Mouse (Mus musculus) neural tube, embryonic 11.5 days (tissue): Measurements from ENCODE around the gene Ucma. TPM values are rescaled to one million over a fixed set of nuclear protein-coding genes. Genes with fewer than 3 reads are reported as not detected.

Experiments used
- ATAC-seq: fragments of 200-750 bp; cut with Nextera tagmentation; 2 replicates; pipeline ENCODE4 v1.8.0; 2017; ENCODE audit warnings: moderate number of reproducible peaks, mild to moderate bottlenecking, moderate TSS enrichment, moderate library complexity; ENCODE audit not compliant: insufficient read depth, low FRiP score, low TSS enrichment
- DNase-seq: peaks from one replicate; pipeline ENCODE4 v3.0.0-alpha.2; 2015; ENCODE audit warnings: low spot score
- H3K27ac ChIP-seq: fragments of 300-500 bp; sonication (generic); 2 replicates; pipeline ENCODE4 v1.5.1; 2014; ENCODE audit warnings: low read depth, mild to moderate bottlenecking, low read length
- H3K27me3 ChIP-seq: fragments of 300-500 bp; sonication (generic); 2 replicates; pipeline ENCODE4 v1.6.1; 2014; ENCODE audit warnings: mild to moderate bottlenecking, low read length, mixed read lengths; ENCODE audit not compliant: control insufficient read depth, insufficient read depth
- H3K36me3 ChIP-seq: fragments of 300-500 bp; sonication (generic); 2 replicates; pipeline ENCODE4 v1.6.1; 2014; ENCODE audit warnings: mild to moderate bottlenecking, low read length, moderate library complexity, mixed read lengths; ENCODE audit not compliant: control insufficient read depth, insufficient read depth
- H3K4me1 ChIP-seq: fragments of 300-500 bp; sonication (generic); 2 replicates; pipeline ENCODE4 v1.6.1; 2014; ENCODE audit warnings: low read length, mixed read lengths; ENCODE audit not compliant: control insufficient read depth, insufficient read depth
- H3K4me2 ChIP-seq: fragments of 300-500 bp; sonication (generic); 2 replicates; pipeline ENCODE4 v1.6.1; 2014; ENCODE audit warnings: low read depth, mild to moderate bottlenecking, moderate library complexity
- H3K4me3 ChIP-seq: fragments of 300-500 bp; sonication (generic); 2 replicates; pipeline ENCODE4 v1.5.1; 2014; ENCODE audit warnings: low read depth, low read length
- H3K9ac ChIP-seq: fragments of 300-500 bp; sonication (generic); 2 replicates; pipeline ENCODE4 v1.6.1; 2014; ENCODE audit warnings: mild to moderate bottlenecking, low read length
- H3K9me3 ChIP-seq: fragments of 300-500 bp; sonication (generic); 2 replicates; pipeline ENCODE4 v1.6.1; 2016; ENCODE audit warnings: low read length; ENCODE audit not compliant: control insufficient read depth
- WGBS: fragments of 180-500 bp; shearing (Covaris S2); extraction: QIAGEN DNeasy Blood & Tissue Kit; methylation state at CpG from one replicate; pipeline ENCODE4 v1.1.7; 2014; 5-methylcytosine and 5-hydroxymethylcytosine counted together
- polyA plus RNA-seq: library from polyadenylated mRNA; unstranded; fragments of >200 nt; fragmentation: Nextera tagmentation; extraction: Ambion mirVana; gene quantifications from 2 replicates; pipeline ENCODE4 v1.2.1, GENCODE M21; 2014

Ucma gene
- polyA plus RNA-seq, 1 experiment from 2014 or later = 0.42 TPM

DNA sequence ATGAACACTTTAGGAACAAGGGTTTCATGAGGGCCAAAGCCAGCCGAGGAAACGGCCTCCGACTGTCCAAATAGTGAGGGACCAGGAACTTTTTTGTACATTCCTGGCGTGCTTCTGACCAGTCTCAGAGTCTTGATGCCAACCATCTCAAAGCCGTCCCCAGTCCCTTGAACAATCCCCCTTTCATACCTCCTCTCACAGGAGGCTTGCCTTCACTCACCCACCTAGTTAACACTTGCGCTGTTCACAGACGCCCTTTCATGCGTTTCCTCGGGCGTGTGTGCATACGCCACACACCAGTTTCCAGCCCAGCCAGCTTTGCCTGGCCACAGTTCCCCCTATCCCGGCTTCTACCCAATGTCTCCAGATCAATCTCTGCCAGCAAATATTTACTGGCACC lies 17.9 kb upstream of the Ucma start:
- no peak overlapping the region for H3K4me3 ChIP-seq
- H3K9me3 ChIP-seq = no peaks in the 10 kb centered on the region
- ATAC-seq = no peak
- H3K4me2 ChIP-seq = no peak overlapping the region
- no peak overlapping the region for H3K9ac ChIP-seq
- DNase-seq = no peak
- H3K36me3 ChIP-seq = no peaks in the 10 kb centered on the region
- 89% methylated on average over 12 of the region's 12 CpGs for WGBS
- H3K27ac ChIP-seq = no peak overlapping the region
- H3K27me3 ChIP-seq = no peaks in the 10 kb centered on the region
- no peaks in the 10 kb centered on the region for H3K4me1 ChIP-seq

DNA sequence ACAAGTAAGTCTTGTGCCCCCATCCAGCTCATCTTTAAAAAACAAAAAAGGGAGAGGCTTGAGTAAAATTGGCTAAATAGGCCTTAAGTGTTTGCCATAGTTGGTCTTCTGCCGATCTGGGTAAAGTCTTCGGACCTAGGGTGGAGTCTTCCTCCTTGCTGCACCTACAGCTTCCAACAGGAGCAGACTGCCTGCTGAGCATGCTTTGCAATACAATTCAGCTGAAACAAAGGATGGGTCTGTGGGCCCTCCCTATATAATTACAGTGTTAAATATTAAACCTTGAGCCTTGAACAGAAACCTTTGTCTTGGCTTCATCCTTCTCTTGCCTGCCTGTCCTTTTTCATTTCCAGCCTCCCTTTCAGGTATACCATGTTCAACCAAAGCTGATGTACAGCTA lies 8.1 kb upstream of the Ucma start:
- no peak for DNase-seq

DNA sequence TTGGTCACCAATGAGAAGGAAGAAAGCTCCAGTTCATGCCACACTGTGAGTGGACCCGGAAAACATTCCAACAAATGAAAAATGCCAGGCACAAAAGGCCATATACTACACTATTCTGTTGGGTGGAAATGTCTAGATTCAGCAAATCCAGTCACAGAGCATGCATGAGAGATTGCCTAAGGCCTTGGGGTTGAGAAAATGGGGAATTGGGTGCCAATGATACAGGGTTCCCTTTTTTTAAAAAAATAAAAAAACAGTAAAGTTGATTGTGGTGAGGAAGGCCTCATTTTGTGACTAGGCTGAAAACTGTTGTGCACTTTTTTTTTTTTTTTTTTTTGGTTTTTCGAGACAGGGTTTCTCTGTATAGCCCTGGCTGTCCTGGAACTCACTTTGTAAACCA lies 6.8 kb upstream of the Ucma start:
- H3K4me2 ChIP-seq = no peak overlapping the region
- WGBS = 97% methylated on average over 1 of the region's 2 CpGs
- no peak overlapping the region for H3K27ac ChIP-seq
- H3K4me3 ChIP-seq = no peak overlapping the region
- no peak for DNase-seq
- no peaks in the 10 kb centered on the region for H3K36me3 ChIP-seq
- H3K4me1 ChIP-seq = no peaks in the 10 kb centered on the region
- H3K27me3 ChIP-seq = no peaks in the 10 kb centered on the region
- no peak overlapping the region for H3K9ac ChIP-seq
- H3K9me3 ChIP-seq = no peaks in the 10 kb centered on the region
- ATAC-seq = no peak

More for the DNA sequence above, 8.1 kb upstream of the Ucma start:
- no peaks in the 10 kb centered on the region for H3K27me3 ChIP-seq
- H3K36me3 ChIP-seq = no peaks in the 10 kb centered on the region
- H3K4me1 ChIP-seq = no peaks in the 10 kb centered on the region
- no peak overlapping the region for H3K4me2 ChIP-seq
- H3K27ac ChIP-seq = no peak overlapping the region
- WGBS = 94% methylated on average over 2 of the region's 2 CpGs
- H3K9me3 ChIP-seq = no peaks in the 10 kb centered on the region
- ATAC-seq = no peak
- no peak overlapping the region for H3K9ac ChIP-seq
- no peak overlapping the region for H3K4me3 ChIP-seq

DNA sequence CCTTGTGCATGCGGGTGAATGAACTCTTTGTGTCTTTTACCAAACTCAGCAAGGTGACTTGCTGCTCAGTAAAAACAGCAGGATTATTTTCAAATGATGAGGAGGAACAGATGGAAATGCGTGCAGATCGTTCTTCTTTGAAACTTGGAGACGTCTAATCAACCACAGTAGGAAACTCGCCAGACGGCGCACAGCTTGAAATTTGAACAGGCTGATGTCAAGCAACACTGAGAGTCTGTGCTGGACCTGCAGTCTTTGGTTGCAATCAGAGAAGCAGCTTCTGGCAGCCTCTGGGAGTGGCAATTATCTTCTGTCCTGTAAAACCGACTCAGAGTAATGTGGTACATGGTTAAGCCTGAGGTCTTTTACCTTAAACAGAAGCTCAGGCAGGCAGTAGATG lies 2.2 kb downstream of the Ucma start:
- WGBS = 41% methylated on average over 8 of the region's 8 CpGs
- Histone ChIP-seq H3K27ac (no peak overlapping the region), H3K36me3 (no peaks in the 10 kb centered on the region), H3K27me3 (no peaks in the 10 kb centered on the region), H3K9me3 (no peaks in the 10 kb centered on the region), H3K4me2 (no peak overlapping the region), H3K9ac (no peak overlapping the region), H3K4me1 (0 out of 2 replicates have a peak, but pooled peaks cover 3% of the 10 kb centered on the region), H3K4me3 (no peak overlapping the region)
- DNase-seq = no peak
- no peak for ATAC-seq

DNA sequence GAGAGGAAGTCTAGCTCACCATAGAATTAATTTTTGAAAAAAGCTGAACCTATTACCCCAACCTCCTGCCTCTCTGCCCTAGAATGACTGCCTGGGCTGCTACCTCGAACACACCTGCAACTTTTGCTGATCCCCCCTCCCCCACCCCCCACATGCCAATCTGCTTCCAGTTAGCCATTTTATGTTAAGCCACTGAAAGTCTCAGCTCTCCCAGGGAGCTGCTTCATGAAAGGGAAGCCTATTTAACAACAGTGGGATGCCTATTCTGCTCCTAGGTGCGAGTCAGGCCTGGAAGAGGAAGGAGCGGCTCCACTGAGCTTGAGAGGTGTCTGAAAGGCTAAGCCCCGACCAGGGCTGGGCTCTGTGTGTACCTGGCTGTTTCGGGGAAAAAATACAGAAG lies 8.1 kb downstream of the Ucma start:
- Histone ChIP-seq H3K9ac (no peak overlapping the region), H3K27ac (no peak overlapping the region), H3K4me2 (no peak overlapping the region), H3K9me3 (no peaks in the 10 kb centered on the region), H3K36me3 (no peaks in the 10 kb centered on the region), H3K4me3 (no peak overlapping the region), H3K27me3 (no peaks in the 10 kb centered on the region), H3K4me1 (no peaks in the 10 kb centered on the region)
- ATAC-seq (no peak), DNase-seq (no peak)
- WGBS = 29% methylated on average over 5 of the region's 5 CpGs

DNA sequence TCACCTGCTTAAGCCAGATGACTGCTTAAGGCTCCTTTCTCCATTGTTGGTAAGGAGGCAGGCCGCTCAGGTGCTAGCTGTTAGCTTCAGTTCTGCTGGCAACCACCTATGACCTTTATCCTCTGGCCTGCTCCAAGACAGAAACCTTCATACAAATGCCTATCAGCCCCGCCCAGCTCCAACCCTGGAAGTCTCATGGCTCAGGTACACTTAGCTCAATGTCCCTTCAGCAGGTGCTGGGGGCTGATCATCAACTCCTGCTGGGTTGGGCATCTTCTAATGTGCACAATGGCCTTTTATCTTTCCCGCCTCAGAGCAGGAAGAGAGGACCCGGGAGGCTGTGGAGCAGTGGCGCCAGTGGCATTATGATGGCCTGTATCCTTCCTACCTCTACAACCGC lies 9.1 kb downstream of the Ucma start:
- no peak overlapping the region for H3K9ac ChIP-seq
- WGBS = 82% methylated on average over 6 of the region's 6 CpGs

DNA sequence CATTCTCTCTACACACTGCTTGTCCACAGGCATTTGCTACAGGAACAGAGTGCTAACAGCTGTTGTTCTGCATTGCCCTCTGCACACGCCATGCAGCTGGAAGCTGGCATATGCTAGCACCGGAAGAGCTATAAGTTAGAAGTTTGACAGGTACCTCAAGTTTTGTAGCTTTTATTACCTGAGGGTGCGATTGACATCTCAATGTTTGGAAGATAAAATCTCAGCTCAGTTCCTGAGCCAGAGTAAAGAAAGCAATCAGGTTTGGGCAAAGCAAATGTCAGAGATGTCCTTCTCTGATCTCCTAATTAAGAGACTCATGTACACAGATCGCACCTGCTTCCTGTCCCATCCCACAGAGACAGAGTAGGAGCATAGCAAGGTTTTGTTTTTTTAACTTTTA lies 10.9 kb downstream of the Ucma start:
- Histone ChIP-seq H3K36me3 (peaks cover 2% of the 10 kb centered on the region), H3K4me2 (no peak overlapping the region), H3K4me1 (no peaks in the 10 kb centered on the region), H3K27ac (no peak overlapping the region), H3K9ac (no peak overlapping the region), H3K9me3 (no peaks in the 10 kb centered on the region), H3K4me3 (no peak overlapping the region), H3K27me3 (no peaks in the 10 kb centered on the region)
- no peak for DNase-seq
- no peak for ATAC-seq
- WGBS = 81% methylated on average over 4 of the region's 4 CpGs

More for the DNA sequence above, 9.1 kb downstream of the Ucma start:
- Histone ChIP-seq H3K4me1 (no peaks in the 10 kb centered on the region), H3K4me3 (no peak overlapping the region), H3K9me3 (no peaks in the 10 kb centered on the region), H3K4me2 (no peak overlapping the region), H3K27ac (no peak overlapping the region), H3K36me3 (no peaks in the 10 kb centered on the region), H3K27me3 (no peaks in the 10 kb centered on the region)
- ATAC-seq = no peak
- no peak for DNase-seq

DNA sequence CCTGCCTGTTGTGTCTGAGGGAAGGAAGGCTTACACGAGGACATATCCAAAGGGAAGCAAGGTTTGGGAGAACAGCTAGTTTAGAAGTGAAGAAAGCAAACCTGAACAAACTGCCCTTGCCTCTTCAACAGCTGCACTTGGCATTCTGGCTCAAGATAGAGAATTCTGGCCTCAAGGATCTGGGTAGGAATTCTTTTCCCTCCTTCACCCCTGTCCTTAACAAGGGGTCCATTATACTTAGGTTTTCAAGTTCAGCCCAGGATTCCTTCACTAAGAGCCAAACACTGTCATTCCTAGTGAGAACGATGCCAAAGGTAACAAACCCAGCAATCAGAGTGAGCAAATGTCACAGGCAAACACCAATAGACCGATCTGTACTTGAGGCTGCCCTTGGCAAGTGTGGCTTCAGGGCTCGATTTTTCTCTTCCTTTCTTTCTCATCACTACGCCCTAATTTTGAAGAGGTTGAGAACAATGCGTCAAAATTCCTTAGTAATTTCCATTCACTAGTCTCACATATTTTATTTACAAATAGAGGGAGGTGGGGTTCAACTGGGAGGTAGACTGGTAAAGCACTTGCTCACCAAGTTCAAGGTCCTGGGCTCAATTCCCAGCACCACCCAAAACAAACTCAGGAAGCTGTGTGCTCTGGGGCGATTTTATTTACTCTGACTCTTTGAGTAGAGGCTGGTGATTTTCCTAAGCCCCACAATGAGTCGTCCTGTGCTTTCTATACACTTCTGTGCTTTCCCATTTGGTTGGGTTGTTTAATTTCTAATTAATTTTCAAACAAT lies 11.7 kb downstream of the Ucma start:
- WGBS = 83% methylated on average over 8 of the region's 8 CpGs
- H3K9me3 ChIP-seq = no peaks in the 10 kb centered on the region
- no peak overlapping the region for H3K9ac ChIP-seq
- H3K4me3 ChIP-seq = no peak overlapping the region
- H3K4me2 ChIP-seq = no peak overlapping the region
- H3K36me3 ChIP-seq = peaks cover 2% of the 10 kb centered on the region
- no peaks in the 10 kb centered on the region for H3K27me3 ChIP-seq
- no peaks in the 10 kb centered on the region for H3K4me1 ChIP-seq
- no peak for ATAC-seq
- no peak for DNase-seq
- H3K27ac ChIP-seq = no peak overlapping the region

DNA sequence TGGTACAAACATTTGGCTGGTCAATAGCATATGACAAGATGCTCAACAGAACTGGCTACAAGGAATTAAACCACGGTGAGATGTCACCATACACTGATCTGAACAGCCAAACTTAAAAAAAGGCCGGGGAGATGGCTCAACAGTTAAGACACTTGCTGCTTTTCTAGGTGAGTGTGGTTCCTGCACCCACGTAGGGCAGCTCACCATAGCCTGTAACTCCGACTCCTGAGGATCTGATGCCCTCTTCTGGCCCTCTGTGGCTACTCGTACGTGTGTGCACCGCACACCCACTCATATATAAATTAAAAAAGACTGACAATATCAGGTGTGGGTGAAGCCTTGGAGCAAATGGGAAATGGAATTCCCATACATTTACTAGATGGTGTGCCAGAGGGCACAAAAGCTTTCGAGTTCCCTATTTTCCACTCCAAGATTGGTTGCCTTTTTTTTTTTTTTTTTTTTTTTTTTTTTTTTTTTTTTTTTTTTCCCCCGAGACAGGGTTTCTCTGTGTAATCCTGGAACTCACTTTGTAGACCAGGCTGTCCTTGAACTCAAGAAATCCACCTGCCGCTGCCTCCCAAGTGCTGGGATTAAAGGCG lies 13.0 kb downstream of the Ucma start:
- Histone ChIP-seq H3K9me3 (no peaks in the 10 kb centered on the region), H3K4me1 (no peaks in the 10 kb centered on the region), H3K4me2 (no peak overlapping the region), H3K27me3 (no peaks in the 10 kb centered on the region), H3K9ac (no peak overlapping the region), H3K4me3 (no peak overlapping the region), H3K27ac (no peak overlapping the region), H3K36me3 (peaks cover 6% of the 10 kb centered on the region)
- WGBS = 82% methylated on average over 11 of the region's 11 CpGs
- ATAC-seq (no peak), DNase-seq (no peak)
